Mouse (Mus musculus): ENCODE data around the gene Ly86. TPM values are rescaled to one million over a fixed set of nuclear protein-coding genes. Genes with fewer than 3 reads are reported as not detected.

Ly86 gene
- polyA plus RNA-seq, 1 experiment from 2014 or later, result 3.1 TPM

DNA sequence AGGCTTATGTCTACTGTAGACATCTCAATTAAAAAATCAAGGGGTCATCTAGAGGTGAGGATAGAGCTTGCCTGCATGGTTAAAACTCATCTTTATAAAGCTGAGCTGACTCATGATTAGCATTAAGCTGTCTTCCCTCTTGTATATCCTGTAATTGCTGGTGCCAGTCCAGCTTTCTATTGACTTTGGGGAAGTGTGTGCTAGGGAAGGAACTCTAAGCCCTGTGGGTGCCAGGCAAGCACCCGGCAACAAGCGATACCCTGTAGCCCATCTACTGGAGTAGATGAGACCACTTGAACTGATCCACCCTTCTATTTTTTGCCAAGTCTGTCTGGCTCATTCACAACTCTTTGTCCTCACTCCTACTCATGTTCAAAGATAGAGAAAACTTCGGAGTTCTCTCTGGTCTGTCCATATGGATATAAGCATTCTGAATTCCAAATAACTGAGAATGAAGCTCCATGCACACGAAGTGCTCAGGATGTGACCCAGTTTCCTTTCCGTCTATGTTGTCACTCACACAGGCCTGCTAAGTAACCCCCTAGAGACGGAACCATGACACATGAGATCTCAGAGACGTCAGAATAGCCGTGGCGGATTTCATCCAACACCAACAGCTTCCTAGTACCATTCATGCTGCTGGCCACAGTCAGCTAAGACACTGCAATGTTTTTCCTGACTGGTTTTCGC lies 10.8 kb downstream of the Ly86 start:
- WGBS, result 92% methylated on average over 10 of the region's 10 CpGs
- Histone ChIP-seq H3K9ac (ENCODE audit: low read length) (no peak overlapping the region), H3K27me3 (ENCODE audit: control insufficient read depth, insufficient read depth, low read length) (no peaks in the 10 kb centered on the region), H3K27ac (replicated peaks; ENCODE audit: low read depth, low read length) (no peak overlapping the region), H3K9me3 (ENCODE audit: control insufficient read depth, low read length) (no peaks in the 10 kb centered on the region), H3K4me1 (ENCODE audit: control insufficient read depth, insufficient read depth, low read length) (no peaks in the 10 kb centered on the region), H3K4me3 (ENCODE audit: low read depth, low read length) (no peak overlapping the region), H3K36me3 (ENCODE audit: control insufficient read depth, insufficient read depth, low read length) (no peaks in the 10 kb centered on the region), H3K4me2 (ENCODE audit: low read depth, severe bottlenecking) (no peak overlapping the region)
- DNase-seq (ENCODE audit: low spot score) (no peak), ATAC-seq (ENCODE audit: insufficient number of reproducible peaks, low FRiP score, low TSS enrichment, low read depth) (no peak)

DNA sequence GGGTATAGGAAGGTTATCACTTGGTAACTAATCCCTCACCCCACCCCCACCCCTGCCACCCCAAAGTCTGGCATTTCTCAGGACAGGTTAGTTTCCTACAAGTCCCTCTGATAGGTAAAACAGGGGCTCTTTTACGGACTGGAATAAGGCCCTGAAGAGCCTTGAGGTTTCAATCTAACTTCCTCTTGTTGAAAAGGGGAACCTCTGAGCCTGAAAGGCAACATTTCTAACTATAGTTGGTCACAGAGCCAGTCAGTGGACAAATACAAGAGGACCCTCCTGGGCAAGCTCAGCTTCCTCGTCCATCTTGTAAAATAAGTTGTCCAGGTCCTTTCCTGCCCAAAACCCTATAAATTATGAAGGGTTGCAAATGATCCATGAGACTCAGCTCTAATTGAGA lies 11.5 kb downstream of the Ly86 start:
- no peaks in the 10 kb centered on the region for H3K36me3 ChIP-seq (ENCODE audit: control insufficient read depth, insufficient read depth, low read length)
- H3K9ac ChIP-seq (ENCODE audit: low read length), result no peak overlapping the region
- no peaks in the 10 kb centered on the region for H3K9me3 ChIP-seq (ENCODE audit: control insufficient read depth, low read length)
- no peak for DNase-seq (ENCODE audit: low spot score)
- H3K27ac ChIP-seq (replicated peaks; ENCODE audit: low read depth, low read length), result no peak overlapping the region
- H3K4me1 ChIP-seq (ENCODE audit: control insufficient read depth, insufficient read depth, low read length), result no peaks in the 10 kb centered on the region
- H3K27me3 ChIP-seq (ENCODE audit: control insufficient read depth, insufficient read depth, low read length), result no peaks in the 10 kb centered on the region
- no peak overlapping the region for H3K4me2 ChIP-seq (ENCODE audit: low read depth, severe bottlenecking)
- ATAC-seq (ENCODE audit: insufficient number of reproducible peaks, low FRiP score, low TSS enrichment, low read depth), result no peak
- no peak overlapping the region for H3K4me3 ChIP-seq (ENCODE audit: low read depth, low read length)
- WGBS, result 93% methylated on average over 2 of the region's 2 CpGs

DNA sequence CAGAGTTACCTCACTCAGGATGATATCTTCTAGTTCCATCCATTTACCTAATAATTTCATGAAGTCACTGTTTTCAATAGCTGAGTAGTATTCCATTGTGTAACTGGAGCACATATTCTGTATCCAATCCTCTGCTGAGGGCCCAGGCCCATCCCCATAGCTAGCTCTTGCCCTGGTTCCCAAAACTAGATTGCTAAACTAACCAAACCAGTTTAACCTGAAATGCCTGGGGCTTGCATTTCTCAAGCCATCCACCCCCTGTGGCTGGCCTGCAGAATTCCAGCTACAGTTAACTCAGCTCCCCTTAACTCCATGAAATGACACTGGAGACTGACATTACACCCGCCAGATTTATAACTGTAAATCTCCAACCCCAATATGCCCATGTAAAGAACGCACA lies 13.1 kb downstream of the Ly86 start:
- H3K27me3 ChIP-seq (ENCODE audit: control insufficient read depth, insufficient read depth, low read length), result no peaks in the 10 kb centered on the region
- no peaks in the 10 kb centered on the region for H3K36me3 ChIP-seq (ENCODE audit: control insufficient read depth, insufficient read depth, low read length)
- ATAC-seq (ENCODE audit: insufficient number of reproducible peaks, low FRiP score, low TSS enrichment, low read depth), result no peak
- no peak overlapping the region for H3K27ac ChIP-seq (replicated peaks; ENCODE audit: low read depth, low read length)
- 82% methylated on average over 2 of the region's 2 CpGs for WGBS
- H3K9me3 ChIP-seq (ENCODE audit: control insufficient read depth, low read length), result no peaks in the 10 kb centered on the region
- no peaks in the 10 kb centered on the region for H3K4me1 ChIP-seq (ENCODE audit: control insufficient read depth, insufficient read depth, low read length)
- H3K9ac ChIP-seq (ENCODE audit: low read length), result no peak overlapping the region
- DNase-seq (ENCODE audit: low spot score), result no peak
- no peak overlapping the region for H3K4me3 ChIP-seq (ENCODE audit: low read depth, low read length)
- H3K4me2 ChIP-seq (ENCODE audit: low read depth, severe bottlenecking), result no peak overlapping the region

DNA sequence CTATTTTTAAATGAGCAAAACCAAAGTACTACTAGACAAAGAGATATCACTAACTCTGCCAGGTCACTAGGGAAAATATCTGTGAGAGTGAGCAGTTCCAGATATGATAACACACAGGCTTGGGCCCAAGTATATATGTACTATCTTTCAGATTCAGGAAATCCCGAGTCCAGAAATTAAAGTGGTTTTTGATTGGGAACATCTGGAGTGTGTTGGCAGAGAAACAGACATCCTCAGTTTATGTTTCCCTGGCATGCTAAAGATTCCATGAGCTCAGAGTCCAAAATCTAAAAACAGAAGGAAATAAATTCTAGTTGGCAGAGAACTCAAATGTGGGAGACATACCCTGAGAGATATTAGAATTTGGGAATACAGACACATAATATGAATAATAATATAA lies 16.2 kb downstream of the Ly86 start:
- WGBS, result 33% methylated on average over 1 of the region's 1 CpGs
- ATAC-seq (ENCODE audit: insufficient number of reproducible peaks, low FRiP score, low TSS enrichment, low read depth) (no peak), DNase-seq (ENCODE audit: low spot score) (no peak)

DNA sequence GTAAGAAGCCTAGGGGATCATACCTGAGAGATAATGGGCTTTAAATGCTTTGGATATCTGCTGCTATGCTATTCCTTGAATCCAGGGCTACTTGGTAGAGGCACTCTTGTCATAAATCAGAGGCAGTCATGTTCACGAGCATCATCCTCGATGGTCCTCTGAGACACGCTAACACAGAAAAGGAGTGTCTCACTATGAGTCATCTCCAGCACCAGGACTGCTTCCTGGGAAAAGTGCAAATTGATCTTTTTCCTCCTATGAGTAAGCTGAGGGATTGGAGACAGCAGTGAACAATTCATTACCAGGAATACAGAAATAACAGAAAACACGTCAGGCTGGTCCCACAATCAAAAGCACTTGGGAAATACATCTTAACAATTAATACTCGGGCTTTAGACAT lies 19.3 kb downstream of the Ly86 start:
- 79% methylated on average over 5 of the region's 5 CpGs for WGBS
- Histone ChIP-seq H3K4me1 (ENCODE audit: control insufficient read depth, insufficient read depth, low read length) (no peaks in the 10 kb centered on the region), H3K4me2 (ENCODE audit: low read depth, severe bottlenecking) (no peak overlapping the region), H3K36me3 (ENCODE audit: control insufficient read depth, insufficient read depth, low read length) (no peaks in the 10 kb centered on the region), H3K27ac (replicated peaks; ENCODE audit: low read depth, low read length) (no peak overlapping the region), H3K9ac (ENCODE audit: low read length) (no peak overlapping the region), H3K9me3 (ENCODE audit: control insufficient read depth, low read length) (no peaks in the 10 kb centered on the region), H3K4me3 (ENCODE audit: low read depth, low read length) (no peak overlapping the region), H3K27me3 (ENCODE audit: control insufficient read depth, insufficient read depth, low read length) (no peaks in the 10 kb centered on the region)
- DNase-seq (ENCODE audit: low spot score), result no peak
- ATAC-seq (ENCODE audit: insufficient number of reproducible peaks, low FRiP score, low TSS enrichment, low read depth), result no peak

More for the DNA sequence above, 16.2 kb downstream of the Ly86 start:
- Histone ChIP-seq H3K36me3 (ENCODE audit: control insufficient read depth, insufficient read depth, low read length) (no peaks in the 10 kb centered on the region), H3K27me3 (ENCODE audit: control insufficient read depth, insufficient read depth, low read length) (no peaks in the 10 kb centered on the region), H3K4me2 (ENCODE audit: low read depth, severe bottlenecking) (no peak overlapping the region), H3K27ac (replicated peaks; ENCODE audit: low read depth, low read length) (no peak overlapping the region), H3K4me3 (ENCODE audit: low read depth, low read length) (no peak overlapping the region), H3K9ac (ENCODE audit: low read length) (no peak overlapping the region), H3K9me3 (ENCODE audit: control insufficient read depth, low read length) (no peaks in the 10 kb centered on the region), H3K4me1 (ENCODE audit: control insufficient read depth, insufficient read depth, low read length) (no peaks in the 10 kb centered on the region)

DNA sequence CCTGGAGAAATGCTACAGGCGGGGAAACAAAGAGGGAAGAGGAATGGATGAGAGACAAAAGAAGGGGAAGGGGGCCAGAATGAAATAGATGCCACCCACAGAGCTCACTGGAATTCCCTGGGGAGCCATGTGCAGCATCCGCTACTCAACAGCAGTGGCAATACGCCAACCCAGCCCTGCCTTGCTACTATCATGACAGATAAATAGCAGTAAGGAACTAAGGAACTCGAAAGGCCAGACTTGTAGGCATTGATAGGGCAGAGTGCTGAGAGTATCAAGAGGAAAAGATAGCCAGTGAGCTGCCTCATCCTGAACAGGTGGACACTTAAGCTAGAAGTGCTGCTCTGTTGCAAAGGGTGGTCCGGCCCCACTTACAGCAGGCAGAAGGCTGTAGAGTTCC lies 31.4 kb downstream of the Ly86 start:
- no peaks in the 10 kb centered on the region for H3K4me1 ChIP-seq (ENCODE audit: control insufficient read depth, insufficient read depth, low read length)
- H3K36me3 ChIP-seq (ENCODE audit: control insufficient read depth, insufficient read depth, low read length), result no peaks in the 10 kb centered on the region
- DNase-seq (ENCODE audit: low spot score) (no peak), ATAC-seq (ENCODE audit: insufficient number of reproducible peaks, low FRiP score, low TSS enrichment, low read depth) (no peak)
- H3K4me3 ChIP-seq (ENCODE audit: low read depth, low read length), result no peak overlapping the region
- no peak overlapping the region for H3K9ac ChIP-seq (ENCODE audit: low read length)
- H3K27ac ChIP-seq (replicated peaks; ENCODE audit: low read depth, low read length), result no peak overlapping the region
- no peaks in the 10 kb centered on the region for H3K9me3 ChIP-seq (ENCODE audit: control insufficient read depth, low read length)
- no peaks in the 10 kb centered on the region for H3K27me3 ChIP-seq (ENCODE audit: control insufficient read depth, insufficient read depth, low read length)
- no peak overlapping the region for H3K4me2 ChIP-seq (ENCODE audit: low read depth, severe bottlenecking)
- 91% methylated on average over 5 of the region's 5 CpGs for WGBS

DNA sequence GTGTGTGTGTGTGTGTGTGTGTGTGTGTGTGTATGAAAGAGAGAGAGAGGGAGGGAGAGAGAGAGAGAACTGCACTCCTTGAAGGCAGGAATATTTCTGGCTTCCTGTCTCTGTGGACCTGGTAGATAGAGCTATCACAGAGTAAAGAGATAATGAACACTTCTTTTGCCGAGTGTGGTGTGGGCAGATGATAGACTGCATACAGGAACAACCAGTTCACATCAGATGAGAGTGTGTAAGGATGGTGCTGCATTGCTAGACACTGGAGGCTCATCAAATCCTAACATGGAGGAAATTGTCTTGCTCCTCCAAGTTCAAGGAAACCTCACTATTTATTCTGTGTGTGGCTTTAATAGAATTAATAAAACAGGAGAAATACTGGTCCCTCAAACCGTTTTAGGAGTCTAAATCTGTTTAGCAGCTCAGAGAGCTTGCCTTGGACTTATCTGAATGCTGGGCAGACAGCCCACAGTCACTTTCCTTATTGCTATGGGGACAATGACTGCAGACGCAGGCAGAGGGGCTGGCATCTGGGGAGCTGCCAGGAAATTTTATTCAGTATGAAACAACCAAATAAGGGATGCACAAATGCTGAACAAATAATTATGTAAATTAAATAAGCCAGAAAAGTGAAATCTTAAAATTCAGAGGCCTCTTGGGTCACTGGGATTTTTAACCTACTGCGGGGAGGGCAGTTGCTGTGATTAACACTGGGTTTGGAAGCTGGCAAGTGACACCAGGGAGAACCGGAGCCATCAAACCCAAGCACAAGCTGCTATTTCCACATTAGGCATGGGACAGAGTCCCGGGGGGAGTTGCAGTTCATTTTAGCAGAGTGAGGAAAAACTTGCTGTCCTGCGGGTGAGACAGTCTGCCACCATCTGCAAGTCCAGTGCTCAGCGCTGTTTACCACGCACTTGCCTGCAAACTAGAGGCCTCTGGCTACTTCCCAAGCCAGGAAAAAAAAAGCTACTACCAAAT lies 43.5 kb downstream of the Ly86 start:
- 76% methylated on average over 9 of the region's 9 CpGs for WGBS

DNA sequence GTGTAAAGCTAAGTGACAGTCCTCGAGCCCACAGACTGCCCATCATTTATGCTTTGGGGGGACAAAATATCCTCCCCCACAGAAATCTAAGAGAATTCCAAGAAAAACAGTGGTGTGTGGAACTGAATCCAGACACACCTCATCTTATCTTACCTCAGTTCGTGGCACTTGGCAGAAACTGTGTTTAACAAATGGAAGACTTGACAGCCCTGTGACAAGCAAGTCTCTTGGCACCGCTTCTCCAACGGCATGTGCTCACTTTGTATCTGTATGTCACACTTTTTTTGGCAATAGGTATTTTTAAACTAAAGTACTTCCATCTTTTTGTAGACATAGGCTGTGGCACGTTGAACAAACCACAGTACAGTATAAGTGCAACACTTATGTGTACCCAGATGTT lies 44.3 kb downstream of the Ly86 start:
- Histone ChIP-seq H3K4me3 (ENCODE audit: low read depth, low read length) (no peak overlapping the region), H3K4me2 (ENCODE audit: low read depth, severe bottlenecking) (no peak overlapping the region), H3K27ac (replicated peaks; ENCODE audit: low read depth, low read length) (no peak overlapping the region), H3K9me3 (ENCODE audit: control insufficient read depth, low read length) (no peaks in the 10 kb centered on the region), H3K27me3 (ENCODE audit: control insufficient read depth, insufficient read depth, low read length) (no peaks in the 10 kb centered on the region), H3K9ac (ENCODE audit: low read length) (no peak overlapping the region), H3K4me1 (ENCODE audit: control insufficient read depth, insufficient read depth, low read length) (no peaks in the 10 kb centered on the region), H3K36me3 (ENCODE audit: control insufficient read depth, insufficient read depth, low read length) (no peaks in the 10 kb centered on the region)
- WGBS, result 82% methylated on average over 5 of the region's 5 CpGs
- DNase-seq (ENCODE audit: low spot score) (no peak), ATAC-seq (ENCODE audit: insufficient number of reproducible peaks, low FRiP score, low TSS enrichment, low read depth) (no peak)

More for the DNA sequence above, 43.5 kb downstream of the Ly86 start:
- no peak overlapping the region for H3K27ac ChIP-seq (replicated peaks; ENCODE audit: low read depth, low read length)
- no peak for ATAC-seq (ENCODE audit: insufficient number of reproducible peaks, low FRiP score, low TSS enrichment, low read depth)
- H3K9me3 ChIP-seq (ENCODE audit: control insufficient read depth, low read length), result no peaks in the 10 kb centered on the region
- no peaks in the 10 kb centered on the region for H3K36me3 ChIP-seq (ENCODE audit: control insufficient read depth, insufficient read depth, low read length)
- H3K4me3 ChIP-seq (ENCODE audit: low read depth, low read length), result no peak overlapping the region
- no peaks in the 10 kb centered on the region for H3K4me1 ChIP-seq (ENCODE audit: control insufficient read depth, insufficient read depth, low read length)
- DNase-seq (ENCODE audit: low spot score), result no peak
- H3K9ac ChIP-seq (ENCODE audit: low read length), result no peak overlapping the region
- no peaks in the 10 kb centered on the region for H3K27me3 ChIP-seq (ENCODE audit: control insufficient read depth, insufficient read depth, low read length)
- H3K4me2 ChIP-seq (ENCODE audit: low read depth, severe bottlenecking), result no peak overlapping the region
